Mouse (Mus musculus): ENCODE measurements around the gene Mettl11b. TPM values are rescaled to one million over a fixed set of nuclear protein-coding genes. Genes with fewer than 3 reads are reported as not detected.
"Not testable (repeated sequence)": the region's sequence is repeated elsewhere in the genome, so short reads cannot be mapped to it uniquely, and the experiment has no call there.

Gene Mettl11b
- 0.06 TPM in 1 of 2 replicates, not detected in the other for polyA plus RNA-seq (2015; fragmentation: Nextera tagmentation; extraction: Ambion mirVana)

DNA sequence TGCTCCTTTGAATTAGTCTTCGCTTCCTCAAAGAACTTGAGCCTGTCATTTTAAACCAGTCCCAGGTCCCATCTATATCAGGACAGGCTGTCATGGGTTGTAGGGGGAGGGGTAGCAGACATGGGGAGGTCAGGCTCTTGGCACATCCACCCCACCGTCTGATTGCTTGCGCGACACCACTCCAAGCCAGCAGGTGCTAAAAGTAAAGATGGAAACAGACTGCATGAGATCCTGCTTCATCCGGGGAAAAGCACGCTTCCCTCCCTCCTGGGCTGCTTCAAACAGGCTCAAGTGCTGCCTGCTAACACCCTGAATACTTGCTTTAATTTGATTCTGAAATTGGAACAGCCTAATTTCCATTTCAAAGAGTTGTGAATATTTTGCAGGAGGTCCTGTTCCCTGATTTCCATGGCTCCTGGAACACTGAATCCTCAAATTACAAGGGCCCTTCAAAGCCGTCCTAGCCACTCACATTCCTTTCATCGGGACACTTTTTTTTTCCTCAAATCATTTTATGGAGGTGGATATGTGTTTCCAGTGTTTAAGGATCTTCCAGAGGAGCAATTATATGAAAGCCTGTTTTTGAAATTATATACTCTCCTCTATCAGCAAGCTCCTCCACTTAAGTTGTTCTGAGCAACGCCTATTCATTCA, at the start of gene Mettl11b:
Gene Mettl11b (minus strand): TSS at position 127 of the 654 bp plus-strand sequence.
- Histone ChIP-seq H3K27ac (no peak within 1 kb of the TSS), H3K4me1 (no peaks in the 10 kb centered on the region), H3K36me3 (no peaks in the 10 kb centered on the region), H3K4me2 (no peak within 1 kb of the TSS), H3K9ac (no peak within 1 kb of the TSS), H3K4me3 (replicated peaks) (no peak within 1 kb of the TSS), H3K27me3 (replicated peaks) (no peaks in the 10 kb centered on the region), H3K9me3 (no peaks in the 10 kb centered on the region)
- no peak for ATAC-seq (ENCODE audit: insufficient read depth, low FRiP score, low read depth)
- WGBS: 58% methylated on average over 9 of the region's 9 CpGs

GRCm38 (mm10) chr1:163757462-163758207, 32.6 kb upstream of the Mettl11b start:
- WGBS: 70% methylated on average over 10 of the region's 10 CpGs
- Histone ChIP-seq H3K27ac (no peak overlapping the region), H3K4me1 (no peaks in the 10 kb centered on the region), H3K27me3 (replicated peaks) (no peaks in the 10 kb centered on the region), H3K4me2 (no peak overlapping the region), H3K4me3 (replicated peaks) (no peak overlapping the region), H3K9me3 (no peaks in the 10 kb centered on the region), H3K9ac (no peak overlapping the region), H3K36me3 (no peaks in the 10 kb centered on the region)
- no peak for ATAC-seq (ENCODE audit: insufficient read depth, low FRiP score, low read depth)

DNA sequence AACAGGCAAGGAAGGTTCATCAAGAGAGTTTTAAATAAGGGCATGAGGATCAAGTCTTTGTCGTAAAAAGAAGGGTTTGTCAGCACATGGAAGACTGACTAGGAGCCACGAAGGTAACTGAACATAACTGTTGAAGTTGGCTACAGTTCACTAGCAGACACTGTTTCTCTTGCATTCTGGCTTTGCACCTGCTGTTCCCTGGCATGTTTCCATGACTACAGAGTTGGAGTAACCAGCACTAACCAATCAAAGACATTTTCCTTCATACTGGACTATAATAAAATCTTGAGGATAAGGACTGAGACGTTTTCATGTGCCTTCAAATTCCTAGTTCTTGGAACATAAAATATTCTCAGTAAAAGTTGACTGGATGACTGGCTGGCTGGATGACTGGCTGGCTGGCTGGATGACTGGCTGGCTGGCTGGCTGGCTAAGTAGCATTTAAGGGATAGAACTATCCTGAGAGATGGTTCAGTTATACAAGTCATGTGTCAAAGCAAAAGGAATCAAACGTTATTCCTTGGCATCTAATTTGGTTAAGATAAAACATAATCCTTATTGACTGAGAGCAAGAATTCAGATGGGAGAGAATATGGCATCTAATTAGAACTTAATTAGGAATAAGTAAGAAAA, 26.4 kb upstream of the Mettl11b start:
- no peak for ATAC-seq (ENCODE audit: insufficient read depth, low FRiP score, low read depth)
- no peaks in the 10 kb centered on the region for H3K36me3 ChIP-seq
- no peaks in the 10 kb centered on the region for H3K9me3 ChIP-seq
- no peak overlapping the region for H3K9ac ChIP-seq
- no peaks in the 10 kb centered on the region for H3K4me1 ChIP-seq
- H3K4me3 ChIP-seq (replicated peaks): no peak overlapping the region
- WGBS: 63% methylated on average over 4 of the region's 4 CpGs
- H3K27me3 ChIP-seq (replicated peaks): no peaks in the 10 kb centered on the region
- H3K27ac ChIP-seq: no peak overlapping the region
- no peak overlapping the region for H3K4me2 ChIP-seq

GRCm38 (mm10) chr1:163737239-163737533, 12.2 kb upstream of the Mettl11b start:
- Histone ChIP-seq H3K4me2 (no peak overlapping the region), H3K27me3 (replicated peaks) (no peaks in the 10 kb centered on the region), H3K4me3 (replicated peaks) (no peak overlapping the region), H3K4me1 (no peaks in the 10 kb centered on the region), H3K36me3 (no peaks in the 10 kb centered on the region), H3K27ac (no peak overlapping the region), H3K9me3 (no peaks in the 10 kb centered on the region), H3K9ac (no peak overlapping the region)
- ATAC-seq (ENCODE audit: insufficient read depth, low FRiP score, low read depth): no peak
- 55% methylated on average over 1 of the region's 1 CpGs for WGBS

DNA sequence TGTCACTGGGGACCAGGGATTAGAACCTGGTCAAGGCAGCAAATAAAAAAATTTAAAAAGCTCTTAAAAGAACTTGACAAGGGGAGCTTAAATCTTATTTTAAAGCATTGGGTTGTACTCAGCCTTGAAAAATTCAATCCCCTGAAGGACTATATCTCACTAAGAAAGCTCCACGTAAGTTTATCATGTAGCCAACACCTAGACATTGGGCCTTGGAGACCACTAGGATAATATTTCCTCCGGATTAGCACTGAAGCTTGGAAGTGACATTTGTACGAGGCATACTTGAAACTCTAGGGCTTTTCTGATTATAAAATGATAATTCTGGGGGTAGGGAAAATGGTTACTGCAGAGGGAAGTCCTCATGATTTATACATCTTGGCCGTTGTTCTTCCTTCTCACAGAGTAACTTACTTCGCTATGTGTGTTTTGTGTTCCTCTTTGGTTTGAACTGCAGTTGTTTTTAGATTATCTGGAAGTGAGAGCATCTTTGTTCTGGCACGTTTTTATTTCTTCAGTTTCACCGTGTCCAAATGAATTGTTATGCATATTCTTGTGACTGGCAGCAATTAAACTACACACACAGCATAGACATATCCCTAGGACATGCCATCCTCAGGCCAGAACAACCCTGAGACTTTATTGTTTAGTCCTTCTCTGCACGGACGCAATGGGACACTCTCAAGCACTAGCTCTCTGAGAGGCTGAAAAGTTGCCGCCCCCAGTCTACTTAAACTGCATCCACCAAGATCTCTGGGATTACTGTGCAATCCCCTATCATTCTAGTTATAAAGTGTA, 11.6 kb upstream of the Mettl11b start:
- Histone ChIP-seq H3K36me3 (no peaks in the 10 kb centered on the region), H3K9ac (no peak overlapping the region), H3K27ac (no peak overlapping the region), H3K27me3 (replicated peaks) (no peaks in the 10 kb centered on the region), H3K4me1 (no peaks in the 10 kb centered on the region), H3K4me3 (replicated peaks) (no peak overlapping the region), H3K4me2 (no peak overlapping the region), H3K9me3 (no peaks in the 10 kb centered on the region)
- 75% methylated on average over 10 of the region's 10 CpGs for WGBS
- ATAC-seq (ENCODE audit: insufficient read depth, low FRiP score, low read depth): no peak

GRCm38 (mm10) chr1:163731166-163731565, 6.1 kb upstream of the Mettl11b start:
- not testable (repeated sequence) for H3K4me1 ChIP-seq; ATAC-seq (ENCODE audit: insufficient read depth, low FRiP score, low read depth); H3K27me3 ChIP-seq (replicated peaks); H3K27ac ChIP-seq; H3K9me3 ChIP-seq; H3K36me3 ChIP-seq; H3K4me2 ChIP-seq; H3K4me3 ChIP-seq (replicated peaks); H3K9ac ChIP-seq
- WGBS: 89% methylated on average over 10 of the region's 10 CpGs

- no peaks in the 10 kb centered on the region for H3K27me3 ChIP-seq (replicated peaks)
- H3K27ac ChIP-seq: no peak overlapping the region
Measured at GRCm38 (mm10) chr1:163723913-163724312, 1.1 kb downstream of the Mettl11b start.

DNA sequence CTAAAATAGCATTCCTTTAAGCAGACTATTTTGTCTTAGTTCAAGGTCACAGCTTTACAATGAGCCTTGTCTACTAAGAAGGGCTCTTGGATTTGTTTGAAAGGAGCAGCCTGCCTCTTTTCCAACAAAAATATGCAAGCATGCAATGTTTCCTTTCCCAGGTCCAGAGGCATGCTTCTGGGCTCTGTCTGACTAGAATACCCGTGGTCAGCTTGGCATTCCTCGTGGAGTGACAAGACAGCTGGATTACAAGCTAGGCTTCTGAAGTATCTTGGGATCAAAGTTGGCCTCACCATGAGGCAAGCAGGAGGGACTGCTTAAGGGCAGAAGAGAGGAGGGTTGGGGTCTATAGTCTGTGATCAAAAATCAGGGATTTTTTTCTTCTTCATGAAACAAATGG, 16.4 kb downstream of the Mettl11b start:
- Histone ChIP-seq H3K36me3 (no peaks in the 10 kb centered on the region), H3K4me2 (no peak overlapping the region), H3K4me3 (replicated peaks) (no peak overlapping the region), H3K9me3 (no peaks in the 10 kb centered on the region), H3K9ac (no peak overlapping the region), H3K4me1 (no peaks in the 10 kb centered on the region), H3K27me3 (replicated peaks) (no peaks in the 10 kb centered on the region), H3K27ac (no peak overlapping the region)
- 29% methylated on average over 2 of the region's 2 CpGs for WGBS
- no peak for ATAC-seq (ENCODE audit: insufficient read depth, low FRiP score, low read depth)

More at GRCm38 (mm10) chr1:163723913-163724312, 1.1 kb downstream of the Mettl11b start:
- Histone ChIP-seq H3K9me3 (no peaks in the 10 kb centered on the region), H3K36me3 (no peaks in the 10 kb centered on the region), H3K4me3 (replicated peaks) (no peak overlapping the region), H3K4me2 (no peak overlapping the region), H3K4me1 (no peaks in the 10 kb centered on the region), H3K9ac (no peak overlapping the region)
- no peak for ATAC-seq (ENCODE audit: insufficient read depth, low FRiP score, low read depth)
- WGBS: 29% methylated on average over 1 of the region's 1 CpGs

DNA sequence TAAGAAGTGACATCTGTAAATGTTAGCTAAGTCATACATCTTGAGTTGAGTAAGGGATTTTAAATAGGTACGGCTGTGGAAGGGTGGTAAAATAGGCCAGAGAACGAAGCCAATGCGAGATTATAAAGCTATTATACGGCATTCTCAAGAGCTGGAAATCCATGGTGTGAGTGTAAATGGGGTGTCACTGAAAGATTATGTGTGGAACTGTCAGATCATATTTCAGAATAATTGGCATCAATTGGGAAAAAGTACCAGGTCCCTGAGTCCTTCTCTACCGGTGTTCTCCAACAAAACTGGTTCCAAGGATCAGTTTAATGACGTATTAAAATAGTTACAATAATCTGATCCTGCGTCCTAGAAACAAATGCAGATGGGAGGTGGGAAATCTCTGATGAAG, 24.5 kb downstream of the Mettl11b start:
- no peaks in the 10 kb centered on the region for H3K9me3 ChIP-seq
- no peak overlapping the region for H3K27ac ChIP-seq
- H3K4me3 ChIP-seq (replicated peaks): no peak overlapping the region
- 86% methylated on average over 7 of the region's 7 CpGs for WGBS
- H3K4me2 ChIP-seq: no peak overlapping the region
- no peaks in the 10 kb centered on the region for H3K4me1 ChIP-seq
- ATAC-seq (ENCODE audit: insufficient read depth, low FRiP score, low read depth): no peak
- no peaks in the 10 kb centered on the region for H3K27me3 ChIP-seq (replicated peaks)
- H3K9ac ChIP-seq: no peak overlapping the region
- H3K36me3 ChIP-seq: no peaks in the 10 kb centered on the region

DNA sequence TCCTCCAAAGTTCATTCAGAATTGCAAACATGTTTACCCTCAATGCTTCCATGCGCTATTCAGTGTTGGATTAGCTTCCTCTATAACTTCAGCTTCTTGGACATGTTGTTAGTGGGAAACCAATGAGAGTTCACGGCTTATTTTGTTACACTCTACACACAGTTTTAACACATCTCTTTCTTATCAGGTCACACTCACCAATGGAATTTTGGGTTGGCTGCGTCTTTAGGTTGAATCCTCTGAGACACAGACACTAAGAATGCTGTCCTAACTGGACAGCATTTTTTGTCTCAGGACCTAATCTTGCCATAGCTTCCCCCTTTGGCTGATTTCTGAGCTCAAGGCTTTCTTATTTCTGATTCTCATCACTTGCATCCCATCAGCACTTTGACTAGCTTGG, 25.3 kb downstream of the Mettl11b start:
- no peak for ATAC-seq (ENCODE audit: insufficient read depth, low FRiP score, low read depth)

DNA sequence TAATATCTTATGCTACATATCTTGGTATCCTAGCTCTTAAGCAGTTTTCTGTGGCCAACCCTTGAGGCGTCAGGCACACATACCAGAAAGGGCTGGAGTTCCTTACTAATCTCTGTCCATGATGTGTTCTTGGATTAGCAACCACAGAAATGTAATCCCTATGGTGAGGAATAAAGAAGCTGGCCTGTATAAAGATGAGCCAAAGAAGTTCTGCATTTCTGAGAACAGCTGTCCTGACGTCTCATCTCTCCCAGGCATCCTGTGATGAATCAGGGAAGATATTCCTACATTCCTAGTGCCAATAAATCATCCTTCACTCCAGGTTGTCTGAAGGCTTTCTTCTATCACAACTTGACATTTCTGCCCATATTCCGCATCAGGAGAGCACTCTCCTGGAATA, 33.2 kb downstream of the Mettl11b start:
- Histone ChIP-seq H3K27ac (no peak overlapping the region), H3K36me3 (no peaks in the 10 kb centered on the region), H3K27me3 (replicated peaks) (no peaks in the 10 kb centered on the region), H3K9ac (no peak overlapping the region), H3K4me2 (no peak overlapping the region), H3K4me3 (replicated peaks) (no peak overlapping the region), H3K4me1 (no peaks in the 10 kb centered on the region), H3K9me3 (no peaks in the 10 kb centered on the region)
- 71% methylated on average over 3 of the region's 3 CpGs for WGBS
- no peak for ATAC-seq (ENCODE audit: insufficient read depth, low FRiP score, low read depth)

More for the DNA sequence above, 25.3 kb downstream of the Mettl11b start:
- Histone ChIP-seq H3K4me3 (replicated peaks) (no peak overlapping the region), H3K27me3 (replicated peaks) (no peaks in the 10 kb centered on the region), H3K9me3 (no peaks in the 10 kb centered on the region), H3K27ac (no peak overlapping the region), H3K4me2 (no peak overlapping the region), H3K9ac (no peak overlapping the region), H3K36me3 (no peaks in the 10 kb centered on the region), H3K4me1 (no peaks in the 10 kb centered on the region)
- 83% methylated on average over 3 of the region's 3 CpGs for WGBS

Measured in stomach, embryonic 15.5 days (tissue).